Mouse (Mus musculus) stomach, embryonic 15.5 days (tissue): Measurements from ENCODE around the gene Cbs. TPM values are rescaled to one million over a fixed set of nuclear protein-coding genes. Genes with fewer than 3 reads are reported as not detected.

ENCODE experiments used
- ATAC-seq: fragments of 200-750 bp; cut with Nextera tagmentation; 2 replicates; pipeline ENCODE4 v1.8.0; 2017; ENCODE audit warnings: low read depth, moderate number of reproducible peaks, moderate TSS enrichment; ENCODE audit not compliant: insufficient read depth, low FRiP score
- H3K27ac ChIP-seq: fragments of 300-500 bp; sonication (generic); 2 replicates; pipeline ENCODE4 v1.5.1; 2015; ENCODE audit warnings: mild to moderate bottlenecking, inconsistent platforms
- H3K27me3 ChIP-seq: fragments of 300-500 bp; sonication (generic); replicated peaks from 2 replicates; pipeline ENCODE4 v1.6.1; 2015; ENCODE audit warnings: inconsistent platforms
- H3K36me3 ChIP-seq: fragments of 300-500 bp; sonication (generic); 2 replicates; pipeline ENCODE4 v1.6.1; 2015; ENCODE audit warnings: inconsistent platforms
- H3K4me1 ChIP-seq: fragments of 300-500 bp; sonication (generic); 2 replicates; pipeline ENCODE4 v1.6.1; 2015; ENCODE audit warnings: inconsistent platforms
- H3K4me2 ChIP-seq: fragments of 300-500 bp; sonication (generic); 2 replicates; pipeline ENCODE4 v1.6.1; 2015; ENCODE audit warnings: mild to moderate bottlenecking, inconsistent platforms
- H3K4me3 ChIP-seq: fragments of 300-500 bp; sonication (generic); replicated peaks from 2 replicates; pipeline ENCODE4 v1.5.1; 2015; ENCODE audit warnings: inconsistent platforms
- H3K9ac ChIP-seq: fragments of 300-500 bp; sonication (generic); 2 replicates; pipeline ENCODE4 v1.6.1; 2015; ENCODE audit warnings: inconsistent platforms
- H3K9me3 ChIP-seq: fragments of 300-500 bp; sonication (generic); 2 replicates; pipeline ENCODE4 v1.6.1; 2016; ENCODE audit warnings: inconsistent platforms
- WGBS: fragments of 180-500 bp; shearing (Covaris S2); methylation state at CpG from one replicate; pipeline ENCODE4 v1.1.7; 2015; 5-methylcytosine and 5-hydroxymethylcytosine counted together
- polyA plus RNA-seq: library from polyadenylated mRNA; unstranded; fragments of >200 nt; fragmentation: Nextera tagmentation; extraction: Ambion mirVana; gene quantifications from 2 replicates; pipeline ENCODE4 v1.2.1, GENCODE M21; 2015

The Cbs gene
- polyA plus RNA-seq, 1 experiment from 2014 or later, result 24.5 TPM

DNA sequence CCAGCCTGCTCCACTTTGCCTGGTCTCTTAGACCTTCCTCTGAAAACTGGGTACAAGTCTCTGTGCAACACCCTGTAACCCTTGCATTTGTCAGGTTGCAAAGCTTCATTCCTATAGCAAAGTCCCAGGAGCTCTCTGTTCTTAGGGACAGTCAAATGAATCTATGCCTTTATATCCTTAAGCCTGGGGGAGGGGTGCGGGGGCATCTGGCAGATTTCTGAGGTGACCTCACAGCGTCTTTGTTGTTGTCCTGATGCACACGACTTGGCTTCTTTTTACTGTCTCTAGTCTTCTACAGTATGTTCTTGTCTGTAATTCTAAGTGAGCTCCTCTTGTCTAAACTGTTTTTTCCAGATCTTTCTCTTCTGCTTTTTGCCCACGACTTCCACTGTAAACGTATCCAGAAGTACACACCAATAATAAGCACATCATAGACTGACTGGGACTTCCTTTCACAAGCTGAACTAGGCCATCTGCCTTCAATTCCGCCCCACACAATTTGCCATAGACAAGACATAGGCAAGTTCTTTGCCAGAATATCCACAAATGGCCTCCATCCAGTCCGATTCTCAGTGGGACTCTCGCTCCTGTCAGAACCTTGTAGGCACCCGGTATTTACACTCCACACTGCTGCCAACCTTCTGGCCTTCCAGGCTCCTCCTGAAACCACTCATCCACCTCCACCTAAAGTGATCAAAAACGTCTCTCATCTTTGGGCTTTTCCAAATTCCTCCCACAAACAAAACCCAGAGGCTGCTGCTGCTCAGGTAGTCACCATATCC, 60.5 kb downstream of the Cbs start:
- no peak overlapping the region for H3K4me3 ChIP-seq
- H3K27me3 ChIP-seq, result no peaks in the 10 kb centered on the region
- no peak overlapping the region for H3K27ac ChIP-seq
- H3K9ac ChIP-seq, result no peak overlapping the region
- 0 out of 2 replicates have a peak, but pooled peaks cover 3% of the 10 kb centered on the region for H3K4me1 ChIP-seq
- no peak for ATAC-seq
- 71% methylated on average over 10 of the region's 10 CpGs for WGBS
- no peak overlapping the region for H3K4me2 ChIP-seq
- H3K9me3 ChIP-seq, result no peaks in the 10 kb centered on the region
- H3K36me3 ChIP-seq, result no peaks in the 10 kb centered on the region

DNA sequence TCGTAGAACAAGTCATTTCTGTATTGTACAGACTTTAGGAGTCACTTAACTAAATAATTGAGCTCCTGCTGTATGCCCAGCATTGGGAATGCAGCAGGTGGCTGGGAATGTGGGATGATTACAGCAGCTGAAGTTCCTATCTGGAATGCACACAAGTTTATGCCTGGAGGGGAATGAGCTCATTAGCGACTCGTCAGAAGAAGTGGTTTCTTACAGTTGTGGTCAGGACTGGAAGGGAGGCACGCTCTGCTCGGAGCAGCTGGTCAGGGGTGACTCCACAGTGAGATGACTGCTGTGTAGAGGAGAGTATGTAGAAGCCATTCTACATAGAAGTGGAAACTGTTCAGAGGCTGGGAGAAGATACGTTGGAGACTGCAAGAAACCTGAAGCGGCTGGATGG, 62.4 kb downstream of the Cbs start:
- H3K27ac ChIP-seq, result no peak overlapping the region
- no peak overlapping the region for H3K4me3 ChIP-seq
- no peak overlapping the region for H3K4me2 ChIP-seq
- no peaks in the 10 kb centered on the region for H3K27me3 ChIP-seq
- H3K4me1 ChIP-seq, result no peaks in the 10 kb centered on the region
- 70% methylated on average over 7 of the region's 7 CpGs for WGBS
- no peak overlapping the region for H3K9ac ChIP-seq
- peak; percentile 51; the same call in 1 of the 2 replicates for ATAC-seq
- no peaks in the 10 kb centered on the region for H3K9me3 ChIP-seq
- no peaks in the 10 kb centered on the region for H3K36me3 ChIP-seq

DNA sequence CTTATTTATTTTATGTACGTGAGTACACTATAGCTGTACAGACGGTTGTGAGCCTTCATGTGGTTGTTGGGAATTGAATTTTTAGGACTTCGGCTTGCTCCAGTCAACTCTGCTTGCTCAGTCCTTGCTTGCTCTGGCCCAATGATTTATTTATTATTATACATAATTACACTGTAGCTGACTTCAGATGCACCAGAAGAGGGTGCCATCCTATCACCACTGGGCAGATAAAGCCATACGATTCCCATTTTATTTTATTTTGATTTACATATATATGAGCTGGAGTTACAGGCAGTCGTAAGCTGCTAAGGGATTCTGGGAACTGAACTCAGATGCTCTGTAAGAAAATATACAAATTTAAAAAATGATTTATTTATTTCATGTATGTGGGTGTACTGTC, 65.3 kb downstream of the Cbs start:
- Histone ChIP-seq H3K36me3 (no peaks in the 10 kb centered on the region), H3K27ac (no peak overlapping the region), H3K9ac (no peak overlapping the region), H3K4me3 (no peak overlapping the region), H3K27me3 (no peaks in the 10 kb centered on the region), H3K4me1 (peaks cover 10% of the 10 kb centered on the region), H3K4me2 (no peak overlapping the region), H3K9me3 (no peaks in the 10 kb centered on the region)
- no peak for ATAC-seq
- WGBS, result 88% methylated on average over 5 of the region's 5 CpGs

DNA sequence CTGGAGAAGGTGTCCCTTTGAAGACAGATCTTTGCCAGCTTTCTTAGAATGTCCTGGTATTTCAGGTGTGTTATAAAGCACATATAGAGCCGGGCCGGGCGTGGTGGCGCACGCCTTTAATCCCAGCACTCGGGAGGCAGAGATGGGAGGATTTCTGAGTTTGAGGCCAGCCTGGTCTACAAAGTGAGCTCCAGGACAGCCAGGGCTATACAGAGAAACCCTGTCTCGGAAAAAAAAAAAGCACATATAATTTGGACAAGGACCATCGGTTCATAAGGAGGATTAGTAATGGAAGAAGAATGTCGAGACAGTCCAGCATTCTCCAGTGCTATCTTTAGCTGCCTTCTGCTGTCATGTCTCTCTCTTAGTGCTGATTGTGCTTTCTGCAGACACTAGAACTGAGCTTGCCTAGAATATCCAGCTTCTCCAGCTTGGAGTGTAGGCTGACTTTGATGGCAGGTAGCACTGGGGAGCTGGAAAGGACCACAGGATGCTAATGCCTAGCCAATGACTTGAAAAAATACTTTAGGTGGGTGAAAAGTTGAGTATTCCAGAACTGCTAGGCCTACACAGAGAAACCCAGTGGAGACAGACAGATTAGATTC, 66.6 kb downstream of the Cbs start:
- H3K9me3 ChIP-seq, result no peaks in the 10 kb centered on the region
- peak; percentile 80; the same call in 1 of the 2 replicates for ATAC-seq
- H3K4me3 ChIP-seq, result no peak overlapping the region
- H3K27ac ChIP-seq, result no peak overlapping the region
- H3K4me1 ChIP-seq, result peaks cover 18% of the 10 kb centered on the region
- H3K27me3 ChIP-seq, result no peaks in the 10 kb centered on the region
- 76% methylated on average over 9 of the region's 9 CpGs for WGBS
- H3K9ac ChIP-seq, result no peak overlapping the region
- no peaks in the 10 kb centered on the region for H3K36me3 ChIP-seq
- no peak overlapping the region for H3K4me2 ChIP-seq

DNA sequence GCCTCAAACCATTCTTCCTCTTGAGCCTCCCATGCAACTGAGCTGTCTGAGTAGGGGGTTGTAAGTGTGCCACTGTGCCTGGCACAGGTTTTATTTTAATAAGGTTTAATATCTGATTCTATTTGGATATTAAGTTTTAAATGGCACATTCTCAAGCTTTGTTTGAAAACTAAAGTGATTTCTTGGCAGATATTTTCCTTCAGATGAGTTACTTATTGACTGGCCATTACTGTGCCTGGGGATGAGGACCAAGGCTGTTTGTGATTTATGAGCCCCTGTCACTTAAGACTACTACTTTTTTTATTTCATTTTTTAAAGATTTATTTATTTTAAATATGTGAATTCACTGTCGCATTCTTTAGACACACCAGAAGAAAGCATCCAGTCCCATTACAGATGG, 67.3 kb downstream of the Cbs start:
- no peaks in the 10 kb centered on the region for H3K36me3 ChIP-seq
- H3K9me3 ChIP-seq, result no peaks in the 10 kb centered on the region
- peaks cover 18% of the 10 kb centered on the region for H3K4me1 ChIP-seq
- no peak overlapping the region for H3K4me2 ChIP-seq
- no peaks in the 10 kb centered on the region for H3K27me3 ChIP-seq
- WGBS, result 84% methylated on average over 1 of the region's 1 CpGs
- H3K4me3 ChIP-seq, result no peak overlapping the region
- no peak for ATAC-seq
- H3K27ac ChIP-seq, result no peak overlapping the region
- no peak overlapping the region for H3K9ac ChIP-seq

DNA sequence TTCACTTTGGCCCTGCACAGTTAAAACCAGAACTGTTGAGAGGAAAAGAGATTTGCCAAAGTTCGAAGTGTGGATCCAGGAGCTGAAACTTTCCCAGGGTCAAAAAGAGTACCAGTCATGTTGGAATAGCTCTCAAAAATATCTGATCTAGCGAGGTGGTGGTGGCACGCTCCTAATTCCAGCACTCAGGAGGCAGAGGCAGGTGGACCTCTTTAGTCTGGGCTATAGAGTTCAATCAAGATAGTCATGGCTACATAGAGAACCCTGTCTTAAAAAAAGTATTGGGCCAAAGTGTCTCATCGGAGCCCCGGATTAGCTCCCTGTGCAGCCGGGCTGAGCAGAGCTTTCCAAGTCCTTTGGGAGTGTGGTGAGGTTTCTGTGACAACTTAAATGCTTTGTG, 70.8 kb downstream of the Cbs start:
- ATAC-seq, result no peak
- H3K27ac ChIP-seq, result no peak overlapping the region

DNA sequence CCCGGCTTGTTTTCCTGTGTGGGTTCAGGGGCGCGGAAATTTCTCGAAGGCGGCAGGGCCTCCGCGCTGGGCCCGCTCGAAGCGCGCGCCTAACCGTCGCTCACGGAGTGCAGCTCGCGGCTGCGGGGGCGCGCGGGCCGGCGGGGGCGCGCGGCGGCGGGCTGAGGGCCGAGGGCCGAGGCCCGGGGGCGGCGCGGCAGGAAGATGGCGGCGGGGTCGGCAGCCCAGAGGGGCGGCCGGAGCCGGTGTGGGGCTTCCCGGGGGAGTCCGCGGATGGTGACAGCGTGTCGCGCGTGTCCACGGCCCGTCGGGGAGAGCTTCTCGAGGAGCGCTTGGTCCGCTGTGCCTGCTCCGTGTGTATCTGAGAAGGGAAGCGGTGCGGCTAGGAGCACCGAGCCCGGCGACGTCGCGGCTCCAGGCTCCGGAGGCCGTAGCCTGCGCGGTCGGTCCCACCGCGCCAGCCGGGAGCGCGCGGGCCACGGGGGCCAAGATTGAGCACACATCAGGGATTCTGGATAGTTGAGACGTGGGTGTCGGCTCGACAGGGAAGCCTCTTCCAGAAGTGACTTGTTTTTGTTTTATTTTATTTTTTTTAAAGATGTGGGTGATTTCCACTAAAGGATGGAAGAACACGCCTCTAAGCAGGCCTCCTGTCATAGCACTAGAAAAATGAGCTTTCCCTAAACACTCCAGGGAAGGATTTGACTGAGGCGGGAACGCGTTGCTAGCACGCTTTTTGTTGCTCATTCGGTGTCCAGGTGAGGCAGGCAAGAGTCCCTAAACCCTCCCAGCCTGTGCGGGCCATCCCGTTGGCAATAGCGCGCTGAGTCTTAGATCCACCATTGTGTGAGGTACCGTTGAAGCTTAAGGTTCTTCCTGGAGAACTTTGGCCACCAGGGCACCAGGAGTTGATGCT, 71.6 kb downstream of the Cbs start:
- H3K4me1 ChIP-seq, result peaks cover 24% of the 10 kb centered on the region
- WGBS, result under 1% methylated on average over 72 of the region's 88 CpGs
- H3K4me3 ChIP-seq, result peak overlapping the region; percentile 66

More for the DNA sequence above, 70.8 kb downstream of the Cbs start:
- no peaks in the 10 kb centered on the region for H3K27me3 ChIP-seq
- H3K4me3 ChIP-seq, result peak overlapping the region; percentile 66
- 0 out of 2 replicates have a peak overlapping the region, but pooled peaks have one; percentile 92 for H3K9ac ChIP-seq
- H3K36me3 ChIP-seq, result no peaks in the 10 kb centered on the region
- 60% methylated on average over 6 of the region's 6 CpGs for WGBS
- peaks cover 24% of the 10 kb centered on the region for H3K4me1 ChIP-seq
- no peaks in the 10 kb centered on the region for H3K9me3 ChIP-seq
- H3K4me2 ChIP-seq, result peak overlapping the region; percentile 72

DNA sequence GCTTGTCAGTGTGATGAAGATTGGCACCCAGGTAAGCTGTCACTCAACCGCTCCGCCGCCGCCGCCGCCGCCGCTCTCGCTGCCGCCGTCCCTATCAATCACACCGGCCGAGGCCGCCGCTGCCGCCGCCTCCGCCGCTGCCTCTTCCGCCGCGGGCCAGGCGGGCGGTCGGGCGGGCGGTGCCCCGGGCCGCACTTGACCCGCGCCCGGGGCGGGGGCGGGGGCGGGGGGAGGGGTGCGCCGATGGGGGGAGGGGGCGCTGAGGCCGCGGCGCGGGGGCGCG, 72.2 kb downstream of the Cbs start:
- Histone ChIP-seq H3K9me3 (no peaks in the 10 kb centered on the region), H3K4me2 (peak overlapping the region; percentile 72), H3K9ac (peak overlapping the region; percentile 92), H3K4me1 (peaks cover 24% of the 10 kb centered on the region), H3K27me3 (no peaks in the 10 kb centered on the region), H3K4me3 (peak overlapping the region; percentile 66), H3K27ac (peak overlapping the region; percentile 96), H3K36me3 (no peaks in the 10 kb centered on the region)
- 0% methylated on average over 9 of the region's 44 CpGs for WGBS
- ATAC-seq, result no peak

More for the DNA sequence above, 71.6 kb downstream of the Cbs start:
- H3K27ac ChIP-seq, result peak overlapping the region; percentile 96
- no peaks in the 10 kb centered on the region for H3K27me3 ChIP-seq
- ATAC-seq, result peak; percentile 37
- no peaks in the 10 kb centered on the region for H3K36me3 ChIP-seq
- no peaks in the 10 kb centered on the region for H3K9me3 ChIP-seq
- H3K4me2 ChIP-seq, result peak overlapping the region; percentile 72
- H3K9ac ChIP-seq, result peak overlapping the region; percentile 92

DNA sequence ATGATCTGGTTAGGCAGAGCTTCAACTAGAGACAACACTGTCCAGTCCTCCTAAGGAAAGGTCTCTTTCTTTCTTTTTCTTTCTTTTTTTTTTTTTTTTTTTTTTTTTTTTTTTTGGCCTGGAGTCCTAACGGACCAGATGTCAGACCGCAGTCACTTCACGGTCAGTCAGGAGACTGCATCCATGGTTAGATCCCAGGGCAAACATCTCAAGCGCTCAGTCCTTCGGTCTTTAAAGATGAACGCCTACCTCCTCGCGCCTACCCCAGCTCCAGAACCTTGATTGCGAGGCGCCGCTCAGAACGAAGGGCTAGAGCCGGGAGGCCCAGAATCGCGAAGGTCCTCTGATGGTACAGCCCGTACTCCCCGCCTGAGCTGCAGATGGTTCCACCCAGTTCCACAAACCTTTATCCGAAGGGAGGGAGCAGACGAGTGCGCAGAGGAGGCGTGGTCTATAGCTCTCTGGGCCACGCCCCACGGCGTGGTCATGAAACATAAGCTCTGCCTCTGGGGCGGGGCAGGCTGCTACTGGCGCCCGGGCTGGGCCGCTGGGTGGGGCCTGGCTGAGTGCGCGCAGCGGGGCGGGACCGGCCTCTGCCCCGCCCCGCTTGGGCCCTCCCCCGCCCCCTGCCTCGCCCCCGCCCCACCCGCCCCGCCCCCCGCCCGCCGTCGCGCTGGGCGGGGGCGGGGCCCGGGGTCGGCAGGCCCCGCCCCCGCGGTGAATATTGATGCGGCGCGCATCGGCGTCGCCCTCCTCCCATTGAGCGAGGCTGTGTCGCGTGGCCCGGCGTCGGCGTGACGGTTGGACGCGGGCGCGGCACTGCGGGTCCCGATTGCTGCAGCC, 72.8 kb downstream of the Cbs start, which contains the start of gene Pknox1:
Pknox1 (plus strand) TSS at position 720 of the 843 bp plus-strand sequence.
- no peaks in the 10 kb centered on the region for H3K27me3 ChIP-seq
- H3K4me2 ChIP-seq, result peak within 1 kb of the TSS; percentile 72
- peak within 1 kb of the TSS; percentile 66 for H3K4me3 ChIP-seq
- H3K4me1 ChIP-seq, result peaks cover 24% of the 10 kb centered on the region
- H3K36me3 ChIP-seq, result no peaks in the 10 kb centered on the region
- ATAC-seq, result peak; percentile 93
- no peaks in the 10 kb centered on the region for H3K9me3 ChIP-seq
- H3K9ac ChIP-seq, result peak within 1 kb of the TSS; percentile 92
- H3K27ac ChIP-seq, result peak within 1 kb of the TSS; percentile 96
- WGBS, result under 1% methylated on average over 25 of the region's 72 CpGs

DNA sequence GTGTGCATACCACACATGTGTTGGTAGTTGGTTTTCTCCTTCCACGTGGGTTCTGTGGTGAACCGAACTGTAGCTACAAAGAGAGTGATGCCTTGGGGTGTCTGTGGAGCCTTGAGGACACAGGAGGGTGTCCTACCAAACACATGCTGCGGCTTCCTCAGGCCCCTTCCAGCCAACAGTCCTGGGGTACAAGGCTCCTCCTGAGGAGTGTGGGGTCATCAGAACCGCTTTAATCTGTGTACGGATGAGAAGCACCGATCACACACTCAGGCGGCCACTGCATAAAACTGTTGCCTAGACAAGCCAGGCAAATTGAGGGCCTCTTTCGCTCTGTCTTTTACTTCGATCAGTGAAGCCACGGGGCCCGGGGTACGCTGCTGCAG, 73.4 kb downstream of the Cbs start:
- Histone ChIP-seq H3K9me3 (no peaks in the 10 kb centered on the region), H3K27me3 (no peaks in the 10 kb centered on the region), H3K4me3 (peak overlapping the region; percentile 40), H3K27ac (peak overlapping the region; percentile 83), H3K4me1 (peaks cover 20% of the 10 kb centered on the region), H3K9ac (0 out of 2 replicates have a peak overlapping the region, but pooled peaks have one; percentile 5), H3K36me3 (no peaks in the 10 kb centered on the region), H3K4me2 (peak overlapping the region; percentile 52)
- 14% methylated on average over 12 of the region's 12 CpGs for WGBS
- ATAC-seq, result no peak
